Mouse (Mus musculus): ENCODE data around the gene 1110051M20Rik. TPM values are rescaled to one million over a fixed set of nuclear protein-coding genes. Genes with fewer than 3 reads are reported as not detected.
A peak's percentile ranks its signal among the peaks of the same experiment; 100 is the strongest.

1110051M20Rik gene
- polyA plus RNA-seq, 2 experiments: 34.9 to 50.6 TPM

DNA sequence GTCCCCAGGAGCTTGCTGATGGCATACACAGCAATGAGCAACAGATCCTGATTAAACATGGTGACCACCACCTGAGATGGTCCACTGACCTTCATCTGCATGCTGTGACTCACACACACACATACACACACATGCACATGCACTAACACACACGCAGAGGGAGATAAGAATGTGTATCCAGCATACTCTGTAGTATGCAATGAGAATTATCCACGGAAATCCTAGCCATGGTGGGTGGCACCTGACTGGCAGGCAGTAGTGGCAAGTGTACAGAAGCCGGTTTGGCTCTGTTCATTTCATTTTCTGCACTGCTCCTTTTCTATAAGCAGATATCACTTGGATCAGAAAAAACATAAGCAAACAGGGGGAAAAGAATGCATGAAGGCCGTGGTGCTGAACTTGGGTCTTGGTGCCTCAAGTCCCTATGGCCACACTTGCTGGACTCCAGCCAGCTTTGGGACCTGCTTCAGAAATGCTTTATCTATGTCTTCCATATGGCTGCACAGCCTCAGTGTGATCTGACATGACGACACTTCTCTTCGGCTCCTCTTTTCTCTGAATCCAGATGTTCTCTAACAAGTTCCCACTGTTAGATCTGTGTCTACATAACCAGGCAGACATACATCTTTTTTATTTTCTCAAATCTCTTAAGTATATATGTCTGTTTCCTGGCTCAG is 89.6 kb downstream of the 1110051M20Rik start:
- no peak for ATAC-seq (ENCODE audit: low FRiP score, low read depth)
- H3K27me3 ChIP-seq (ENCODE audit: control insufficient read depth, insufficient read depth, low read length): no peaks in the 10 kb centered on the region
- no peak overlapping the region for H3K4me2 ChIP-seq (replicated peaks; ENCODE audit: low read depth, low read length, severe bottlenecking)
- 73% methylated on average over 6 of the region's 6 CpGs for WGBS
- no peak overlapping the region for H3K4me3 ChIP-seq (replicated peaks; ENCODE audit: low read length)
- H3K4me1 ChIP-seq (ENCODE audit: control insufficient read depth, insufficient read depth, low read length): no peaks in the 10 kb centered on the region
- H3K36me3 ChIP-seq (ENCODE audit: control insufficient read depth, insufficient read depth, low read length): no peaks in the 10 kb centered on the region
- no peak overlapping the region for H3K9ac ChIP-seq (ENCODE audit: low read depth, low read length, severe bottlenecking)
- no peaks in the 10 kb centered on the region for H3K9me3 ChIP-seq (ENCODE audit: control insufficient read depth, low read length)
- no peak overlapping the region for H3K27ac ChIP-seq (replicated peaks; ENCODE audit: low read depth, low read length)
- DNase-seq (ENCODE audit: low spot score): peak; percentile 13
- TF ChIP-seq POLR2A (IDR thresholded peaks at IDR 0.05; ENCODE audit: borderline replicate concordance, extremely low read depth, insufficient read depth, insufficient read length): no peak

DNA sequence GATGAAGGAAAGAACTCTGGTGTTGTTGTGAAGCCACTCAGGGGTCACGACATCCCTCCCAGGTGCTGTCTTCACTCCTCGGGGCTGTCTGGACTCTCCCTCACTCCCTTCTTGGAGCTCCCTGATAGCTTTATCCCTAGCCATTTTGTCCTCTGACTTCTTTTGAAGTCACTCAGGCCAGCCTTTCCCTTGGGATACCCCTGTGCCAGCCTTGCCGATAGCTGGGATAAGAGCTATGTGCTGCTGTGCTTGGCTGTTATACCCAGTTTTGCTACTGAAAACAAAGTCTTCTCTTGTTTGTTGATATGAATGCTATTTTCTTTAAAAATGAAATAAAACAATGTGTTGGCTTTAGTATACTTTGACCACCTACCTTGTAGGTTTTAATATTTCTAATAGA is 90.7 kb downstream of the 1110051M20Rik start:
- no peak for TF ChIP-seq POLR2A (IDR thresholded peaks at IDR 0.05; ENCODE audit: borderline replicate concordance, extremely low read depth, insufficient read depth, insufficient read length)
- H3K4me2 ChIP-seq (replicated peaks; ENCODE audit: low read depth, low read length, severe bottlenecking): no peak overlapping the region
- H3K27ac ChIP-seq (replicated peaks; ENCODE audit: low read depth, low read length): no peak overlapping the region
- DNase-seq (ENCODE audit: low spot score) (no peak), ATAC-seq (ENCODE audit: low FRiP score, low read depth) (no peak)
- H3K27me3 ChIP-seq (ENCODE audit: control insufficient read depth, insufficient read depth, low read length): no peaks in the 10 kb centered on the region
- 34% methylated on average over 3 of the region's 3 CpGs for WGBS
- no peak overlapping the region for H3K9ac ChIP-seq (ENCODE audit: low read depth, low read length, severe bottlenecking)
- H3K36me3 ChIP-seq (ENCODE audit: control insufficient read depth, insufficient read depth, low read length): no peaks in the 10 kb centered on the region
- no peak overlapping the region for H3K4me3 ChIP-seq (replicated peaks; ENCODE audit: low read length)
- H3K4me1 ChIP-seq (ENCODE audit: control insufficient read depth, insufficient read depth, low read length): no peaks in the 10 kb centered on the region
- H3K9me3 ChIP-seq (ENCODE audit: control insufficient read depth, low read length): no peaks in the 10 kb centered on the region

DNA sequence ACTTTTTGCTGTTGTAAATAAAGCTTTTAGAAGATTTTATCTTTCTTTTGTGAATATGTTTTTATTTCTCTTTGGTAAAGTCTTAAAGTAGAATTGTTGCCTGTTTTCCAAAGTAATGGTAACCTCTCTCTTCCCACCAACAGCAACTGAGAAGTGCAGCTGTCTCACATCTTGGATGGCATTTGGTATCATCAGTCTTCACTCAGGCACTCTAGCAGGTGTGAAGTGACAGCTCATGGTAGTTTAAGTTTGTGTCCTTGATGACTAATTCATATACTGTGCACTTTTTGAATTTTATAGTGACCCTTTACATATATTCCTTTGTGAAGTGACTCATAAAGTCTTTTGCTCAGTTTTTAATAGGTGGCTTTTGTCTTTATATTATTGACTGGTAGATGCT is 92.7 kb downstream of the 1110051M20Rik start:
- no peak overlapping the region for H3K4me2 ChIP-seq (replicated peaks; ENCODE audit: low read depth, low read length, severe bottlenecking)
- H3K4me3 ChIP-seq (replicated peaks; ENCODE audit: low read length): no peak overlapping the region
- no peaks in the 10 kb centered on the region for H3K9me3 ChIP-seq (ENCODE audit: control insufficient read depth, low read length)
- ATAC-seq (ENCODE audit: low FRiP score, low read depth): no peak
- no peak for TF ChIP-seq POLR2A (IDR thresholded peaks at IDR 0.05; ENCODE audit: borderline replicate concordance, extremely low read depth, insufficient read depth, insufficient read length)
- no peak overlapping the region for H3K27ac ChIP-seq (replicated peaks; ENCODE audit: low read depth, low read length)
- H3K27me3 ChIP-seq (ENCODE audit: control insufficient read depth, insufficient read depth, low read length): no peaks in the 10 kb centered on the region
- H3K4me1 ChIP-seq (ENCODE audit: control insufficient read depth, insufficient read depth, low read length): no peaks in the 10 kb centered on the region
- H3K36me3 ChIP-seq (ENCODE audit: control insufficient read depth, insufficient read depth, low read length): no peaks in the 10 kb centered on the region
- H3K9ac ChIP-seq (ENCODE audit: low read depth, low read length, severe bottlenecking): no peak overlapping the region
- DNase-seq (ENCODE audit: low spot score): no peak

DNA sequence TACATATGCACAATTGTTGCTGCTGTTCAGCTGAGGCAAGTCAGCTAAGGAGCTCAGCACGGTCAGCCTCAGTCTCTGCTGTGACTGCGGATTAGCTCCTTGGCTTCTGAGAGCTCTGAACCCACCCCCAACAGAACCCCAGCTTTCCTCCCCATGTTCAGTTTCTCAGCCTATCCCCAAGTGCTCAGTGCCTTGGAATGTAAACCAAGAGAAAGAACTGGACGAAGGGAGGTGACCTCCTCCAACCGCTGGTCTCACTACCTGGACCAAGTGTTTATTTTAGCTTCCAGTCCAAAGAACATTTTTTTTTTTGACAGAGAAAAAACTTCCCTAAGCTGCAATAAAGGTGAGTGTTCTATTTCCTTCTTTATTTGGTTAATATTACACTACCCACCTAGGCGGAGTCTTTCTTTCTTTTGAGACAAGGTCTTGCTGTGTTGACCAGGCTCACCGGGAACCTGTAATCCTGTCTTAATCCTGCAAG is 94.5 kb downstream of the 1110051M20Rik start:
- TF ChIP-seq POLR2A (IDR thresholded peaks at IDR 0.05; ENCODE audit: borderline replicate concordance, extremely low read depth, insufficient read depth, insufficient read length): no peak
- H3K9me3 ChIP-seq (ENCODE audit: control insufficient read depth, low read length): no peaks in the 10 kb centered on the region
- no peaks in the 10 kb centered on the region for H3K27me3 ChIP-seq (ENCODE audit: control insufficient read depth, insufficient read depth, low read length)
- DNase-seq (ENCODE audit: low spot score) (no peak), ATAC-seq (ENCODE audit: low FRiP score, low read depth) (no peak)
- no peak overlapping the region for H3K4me3 ChIP-seq (replicated peaks; ENCODE audit: low read length)
- no peaks in the 10 kb centered on the region for H3K4me1 ChIP-seq (ENCODE audit: control insufficient read depth, insufficient read depth, low read length)
- H3K36me3 ChIP-seq (ENCODE audit: control insufficient read depth, insufficient read depth, low read length): no peaks in the 10 kb centered on the region
- 69% methylated on average over 6 of the region's 6 CpGs for WGBS
- H3K27ac ChIP-seq (replicated peaks; ENCODE audit: low read depth, low read length): no peak overlapping the region
- no peak overlapping the region for H3K9ac ChIP-seq (ENCODE audit: low read depth, low read length, severe bottlenecking)
- H3K4me2 ChIP-seq (replicated peaks; ENCODE audit: low read depth, low read length, severe bottlenecking): no peak overlapping the region

DNA sequence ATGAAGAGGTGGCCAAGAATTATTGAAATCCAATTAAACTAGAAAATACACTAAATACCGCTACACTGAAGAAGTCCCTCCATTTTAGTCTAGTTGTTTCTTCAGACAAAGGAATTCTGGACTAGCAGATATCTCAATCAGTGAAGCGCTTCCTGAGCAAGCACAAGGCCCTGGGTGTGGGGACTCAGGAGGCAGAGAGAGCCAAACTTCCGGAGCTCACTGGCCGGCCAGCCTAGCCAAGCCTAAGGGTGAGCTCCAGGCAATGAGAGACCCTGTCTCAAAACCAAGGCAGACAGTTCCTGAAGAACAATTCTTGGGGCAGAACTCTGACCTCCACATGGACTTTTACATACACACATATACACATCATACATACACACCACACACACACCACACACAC is 95.6 kb downstream of the 1110051M20Rik start:
- Histone ChIP-seq H3K4me2 (replicated peaks; ENCODE audit: low read depth, low read length, severe bottlenecking) (no peak overlapping the region), H3K4me3 (replicated peaks; ENCODE audit: low read length) (no peak overlapping the region), H3K27ac (replicated peaks; ENCODE audit: low read depth, low read length) (no peak overlapping the region), H3K9me3 (ENCODE audit: control insufficient read depth, low read length) (no peaks in the 10 kb centered on the region), H3K4me1 (ENCODE audit: control insufficient read depth, insufficient read depth, low read length) (no peaks in the 10 kb centered on the region), H3K9ac (ENCODE audit: low read depth, low read length, severe bottlenecking) (no peak overlapping the region), H3K27me3 (ENCODE audit: control insufficient read depth, insufficient read depth, low read length) (no peaks in the 10 kb centered on the region), H3K36me3 (ENCODE audit: control insufficient read depth, insufficient read depth, low read length) (no peaks in the 10 kb centered on the region)
- DNase-seq (ENCODE audit: low spot score): no peak
- ATAC-seq (ENCODE audit: low FRiP score, low read depth): no peak
- TF ChIP-seq POLR2A (IDR thresholded peaks at IDR 0.05; ENCODE audit: borderline replicate concordance, extremely low read depth, insufficient read depth, insufficient read length): no peak
- 80% methylated on average over 4 of the region's 4 CpGs for WGBS
